Mouse (Mus musculus) erythroblast, embryonic 14.5 days (primary cell): ENCODE measurements around the gene Fam129c.

ENCODE experiments used
- GATA1 ChIP-seq: IDR thresholded peaks from 2 replicates; pipeline ENCODE4 v1.6.1; 2012; ENCODE audit warnings: low read length, inconsistent platforms, mixed read lengths
- TAL1 ChIP-seq: IDR thresholded peaks from 3 replicates; pipeline ENCODE4 v1.6.1; 2012; ENCODE audit warnings: low read length, inconsistent platforms, mixed read lengths

DNA sequence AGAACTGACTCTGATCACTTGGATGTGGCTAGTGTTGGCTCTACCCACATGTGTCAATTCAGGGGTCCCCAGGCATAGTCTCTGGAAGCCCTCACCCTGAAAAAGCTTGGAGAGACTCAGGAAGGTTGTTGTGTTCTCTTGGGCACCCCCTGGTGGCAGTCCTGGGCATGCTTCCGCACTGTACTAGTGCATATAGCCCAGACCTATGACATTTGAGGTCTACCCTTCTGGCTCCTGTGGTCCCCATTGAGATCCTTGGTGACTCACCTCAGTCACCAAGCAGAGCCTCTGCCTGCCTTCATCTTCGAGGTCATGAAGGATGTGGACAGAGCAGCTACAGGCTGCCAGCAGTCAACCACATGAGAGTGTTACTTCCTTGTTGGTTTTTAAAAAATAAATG lies 10.6 kb upstream of the Fam129c start:
- TF ChIP-seq GATA1 (no peak), TAL1 (no peak)
